Mouse (Mus musculus): ENCODE results near the gene Mycl. TPM values are rescaled to one million over a fixed set of nuclear protein-coding genes. Genes with fewer than 3 reads are reported as not detected.

Gene Mycl
- polyA plus RNA-seq (2016; fragmentation: Nextera tagmentation; extraction: Ambion mirVana): 130 and 140 TPM in 2 replicates

GRCm38 (mm10) chr4:122995404-122996220, at the start of gene Mycl:
TSS of gene Mycl (plus strand) at chr4:122995652.
- Histone ChIP-seq H3K9ac (replicated peaks) (peak within 1 kb of the TSS; percentile 96), H3K4me3 (peak within 1 kb of the TSS; percentile 83), H3K36me3 (peaks cover 8% of the 10 kb centered on the region; the same call in 1 of the 2 replicates), H3K4me1 (peaks cover 36% of the 10 kb centered on the region), H3K4me2 (replicated peaks) (peak within 1 kb of the TSS; percentile 86), H3K9me3 (no peaks in the 10 kb centered on the region), H3K27ac (replicated peaks) (peak within 1 kb of the TSS; percentile 96), H3K27me3 (no peaks in the 10 kb centered on the region)
- peak; percentile 59 for ATAC-seq (ENCODE audit: low FRiP score, low read depth)
- WGBS: under 1% methylated on average over 69 of the region's 69 CpGs

DNA sequence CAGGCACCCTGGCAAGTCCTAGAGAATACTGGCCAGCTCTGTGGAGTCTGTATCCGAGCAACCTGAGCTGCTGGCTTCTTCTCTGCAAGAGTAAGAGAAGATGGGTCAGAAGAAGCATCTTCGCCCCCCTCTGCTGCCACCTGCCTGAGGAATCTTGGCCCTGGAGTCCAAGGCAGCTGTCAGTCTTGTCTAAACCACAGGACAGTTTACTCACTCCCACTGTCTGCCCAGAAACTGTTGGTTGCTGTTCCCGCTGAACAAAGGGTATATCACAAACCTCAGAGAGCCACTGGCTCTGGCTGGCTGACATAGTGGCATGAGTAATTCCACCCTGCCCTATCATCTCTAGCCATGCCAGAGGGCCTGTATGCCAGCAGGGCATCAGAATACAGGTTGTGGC, 48.2 kb upstream of the Mycl start:
- ATAC-seq (ENCODE audit: low FRiP score, low read depth): no peak
- no peaks in the 10 kb centered on the region for H3K4me1 ChIP-seq
- H3K27ac ChIP-seq (replicated peaks): no peak overlapping the region
- no peaks in the 10 kb centered on the region for H3K27me3 ChIP-seq
- H3K4me2 ChIP-seq (replicated peaks): no peak overlapping the region
- H3K9ac ChIP-seq (replicated peaks): no peak overlapping the region
- H3K4me3 ChIP-seq: no peak overlapping the region
- peaks cover 58% of the 10 kb centered on the region for H3K36me3 ChIP-seq
- 94% methylated on average over 3 of the region's 3 CpGs for WGBS
- no peaks in the 10 kb centered on the region for H3K9me3 ChIP-seq

- H3K9ac ChIP-seq (replicated peaks): no peak overlapping the region
- no peak overlapping the region for H3K27ac ChIP-seq (replicated peaks)
- peaks cover 62% of the 10 kb centered on the region for H3K36me3 ChIP-seq
- 89% methylated on average over 8 of the region's 8 CpGs for WGBS
- H3K4me3 ChIP-seq: no peak overlapping the region
- H3K4me2 ChIP-seq (replicated peaks): no peak overlapping the region
- H3K9me3 ChIP-seq: no peaks in the 10 kb centered on the region
- H3K4me1 ChIP-seq: no peaks in the 10 kb centered on the region
- ATAC-seq (ENCODE audit: low FRiP score, low read depth): no peak
- no peaks in the 10 kb centered on the region for H3K27me3 ChIP-seq
These were observed 46.4 kb upstream of the Mycl start for GRCm38 (mm10) chr4:122949096-122949495.

DNA sequence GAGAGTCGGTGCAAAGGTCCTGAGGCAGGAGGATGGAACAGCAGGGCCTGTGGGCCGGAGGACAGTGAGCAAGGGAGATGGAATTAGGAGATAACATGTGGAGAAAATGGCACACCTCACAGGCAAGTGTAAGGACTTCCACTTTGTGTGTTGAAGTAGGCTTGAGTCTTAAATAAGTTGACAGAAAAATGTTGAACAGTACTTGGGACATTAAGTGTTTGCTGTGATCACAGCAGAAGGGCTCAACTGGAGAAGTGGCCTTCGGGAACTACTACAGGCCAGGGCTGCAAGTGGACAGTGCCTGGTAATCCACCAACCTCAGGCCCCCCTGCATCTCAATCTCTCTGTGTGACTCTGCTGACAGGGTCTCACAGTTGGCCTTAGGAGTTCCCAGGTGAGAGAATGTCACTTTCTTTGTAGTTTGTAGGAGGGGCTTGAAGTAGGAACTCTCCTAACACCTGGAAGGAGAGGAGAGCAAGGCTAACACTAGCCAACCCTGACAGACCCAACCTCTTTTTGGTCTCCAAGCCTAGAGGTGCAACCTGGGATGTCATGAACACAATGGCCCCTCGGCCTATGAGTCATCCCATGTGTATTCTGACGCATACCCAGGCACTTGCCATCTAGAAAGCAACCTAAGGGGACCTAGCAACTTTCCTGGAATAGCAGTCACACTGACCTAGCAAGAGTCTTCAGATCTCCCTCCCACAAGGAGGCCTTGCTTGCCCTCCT, 40.6 kb upstream of the Mycl start:
- H3K9me3 ChIP-seq: no peaks in the 10 kb centered on the region
- ATAC-seq (ENCODE audit: low FRiP score, low read depth): peak; percentile 53; the same call in 1 of the 2 replicates
- H3K36me3 ChIP-seq: peaks cover 41% of the 10 kb centered on the region
- H3K4me1 ChIP-seq: peaks cover 29% of the 10 kb centered on the region
- peak overlapping the region; percentile 28 for H3K4me3 ChIP-seq
- peak overlapping the region; percentile 75 for H3K27ac ChIP-seq (replicated peaks)
- no peak overlapping the region; the same call in 1 of the 2 replicates for H3K9ac ChIP-seq (replicated peaks)
- peaks cover under 1% of the 10 kb centered on the region; the same call in 1 of the 2 replicates for H3K27me3 ChIP-seq
- 66% methylated on average over 5 of the region's 5 CpGs for WGBS
- peak overlapping the region; percentile 49 for H3K4me2 ChIP-seq (replicated peaks)

- peak overlapping the region; percentile 49 for H3K4me2 ChIP-seq (replicated peaks)
These were observed 39.9 kb upstream of the Mycl start for GRCm38 (mm10) chr4:122955412-122956136.

DNA sequence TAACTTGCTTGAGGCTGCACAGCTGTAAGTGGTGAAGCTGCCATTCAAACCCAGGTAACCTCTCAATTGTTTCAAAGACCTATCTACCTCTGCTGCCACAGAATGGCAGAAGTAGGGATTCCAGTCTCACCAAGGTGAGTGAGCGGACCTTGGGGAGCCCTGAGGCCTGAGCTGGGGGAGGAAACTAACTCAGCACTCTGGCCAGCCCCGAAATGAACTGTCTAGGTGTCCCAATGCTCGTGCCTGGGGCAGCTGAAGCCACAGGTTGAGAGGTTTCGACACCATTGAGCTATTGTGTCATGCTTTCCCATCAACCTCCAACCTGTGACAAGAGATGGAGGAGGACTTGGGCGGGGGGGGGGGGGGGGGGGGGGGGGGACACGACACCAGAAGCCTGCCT, 39.2 kb upstream of the Mycl start:
- Histone ChIP-seq H3K27ac (replicated peaks) (peak overlapping the region; percentile 75), H3K4me2 (replicated peaks) (no peak overlapping the region), H3K4me3 (no peak overlapping the region), H3K27me3 (peaks cover 3% of the 10 kb centered on the region; the same call in 1 of the 2 replicates), H3K4me1 (peaks cover 36% of the 10 kb centered on the region), H3K9me3 (no peaks in the 10 kb centered on the region), H3K9ac (replicated peaks) (no peak overlapping the region), H3K36me3 (peaks cover 27% of the 10 kb centered on the region)
- 69% methylated on average over 4 of the region's 6 CpGs for WGBS
- ATAC-seq (ENCODE audit: low FRiP score, low read depth): no peak

More at GRCm38 (mm10) chr4:122955412-122956136, 39.9 kb upstream of the Mycl start:
- WGBS: 14% methylated on average over 17 of the region's 17 CpGs
- peak overlapping the region; percentile 75 for H3K27ac ChIP-seq (replicated peaks)
- H3K27me3 ChIP-seq: peaks cover 3% of the 10 kb centered on the region; the same call in 1 of the 2 replicates
- H3K9me3 ChIP-seq: no peaks in the 10 kb centered on the region
- peak overlapping the region; percentile 57 for H3K9ac ChIP-seq (replicated peaks)
- H3K4me3 ChIP-seq: peak overlapping the region; percentile 28
- peak; percentile 95 for ATAC-seq (ENCODE audit: low FRiP score, low read depth)
- peaks cover 34% of the 10 kb centered on the region for H3K36me3 ChIP-seq
- H3K4me1 ChIP-seq: peaks cover 32% of the 10 kb centered on the region

GRCm38 (mm10) chr4:122958491-122959031, 36.9 kb upstream of the Mycl start:
- peaks cover 53% of the 10 kb centered on the region for H3K4me1 ChIP-seq
- no peak overlapping the region for H3K27ac ChIP-seq (replicated peaks)
- no peak for ATAC-seq (ENCODE audit: low FRiP score, low read depth)
- 91% methylated on average over 6 of the region's 6 CpGs for WGBS
- H3K36me3 ChIP-seq: peaks cover 16% of the 10 kb centered on the region; the same call in 1 of the 2 replicates
- H3K27me3 ChIP-seq: peaks cover 10% of the 10 kb centered on the region
- 0 out of 2 replicates have a peak overlapping the region, but pooled peaks have one; percentile 98 for H3K4me2 ChIP-seq (replicated peaks)
- no peaks in the 10 kb centered on the region for H3K9me3 ChIP-seq
- no peak overlapping the region for H3K4me3 ChIP-seq
- H3K9ac ChIP-seq (replicated peaks): no peak overlapping the region

DNA sequence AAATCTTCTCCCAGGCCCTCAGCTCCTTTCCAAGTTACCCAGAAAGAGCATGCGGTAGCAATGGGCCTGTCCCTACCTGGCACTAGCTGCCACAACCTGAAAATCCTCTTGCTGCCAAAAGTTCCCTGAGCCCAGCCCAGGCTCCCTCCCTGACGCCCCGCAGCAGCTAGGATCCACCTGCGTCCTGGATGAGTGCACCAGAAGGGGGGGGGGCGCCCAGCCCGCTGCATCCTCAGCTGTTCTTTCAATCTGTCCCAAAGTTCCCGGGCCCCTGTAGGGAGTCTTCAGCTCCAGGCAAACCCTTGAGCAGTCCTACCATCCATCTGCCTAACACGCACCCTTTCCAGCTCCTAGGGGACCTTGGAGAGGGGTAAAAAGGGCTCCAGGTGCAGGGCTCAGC, 35.6 kb upstream of the Mycl start:
- Histone ChIP-seq H3K4me3 (peak overlapping the region; percentile 71), H3K36me3 (peaks cover 16% of the 10 kb centered on the region; the same call in 1 of the 2 replicates), H3K4me2 (replicated peaks) (peak overlapping the region; percentile 98), H3K9me3 (no peaks in the 10 kb centered on the region), H3K27me3 (peaks cover 10% of the 10 kb centered on the region), H3K27ac (replicated peaks) (no peak overlapping the region; the same call in 1 of the 2 replicates), H3K4me1 (peaks cover 48% of the 10 kb centered on the region), H3K9ac (replicated peaks) (peak overlapping the region; percentile 78)
- WGBS: 2% methylated on average over 8 of the region's 8 CpGs
- 0 out of 2 replicates have a peak, but pooled peaks have one; percentile 13 for ATAC-seq (ENCODE audit: low FRiP score, low read depth)

DNA sequence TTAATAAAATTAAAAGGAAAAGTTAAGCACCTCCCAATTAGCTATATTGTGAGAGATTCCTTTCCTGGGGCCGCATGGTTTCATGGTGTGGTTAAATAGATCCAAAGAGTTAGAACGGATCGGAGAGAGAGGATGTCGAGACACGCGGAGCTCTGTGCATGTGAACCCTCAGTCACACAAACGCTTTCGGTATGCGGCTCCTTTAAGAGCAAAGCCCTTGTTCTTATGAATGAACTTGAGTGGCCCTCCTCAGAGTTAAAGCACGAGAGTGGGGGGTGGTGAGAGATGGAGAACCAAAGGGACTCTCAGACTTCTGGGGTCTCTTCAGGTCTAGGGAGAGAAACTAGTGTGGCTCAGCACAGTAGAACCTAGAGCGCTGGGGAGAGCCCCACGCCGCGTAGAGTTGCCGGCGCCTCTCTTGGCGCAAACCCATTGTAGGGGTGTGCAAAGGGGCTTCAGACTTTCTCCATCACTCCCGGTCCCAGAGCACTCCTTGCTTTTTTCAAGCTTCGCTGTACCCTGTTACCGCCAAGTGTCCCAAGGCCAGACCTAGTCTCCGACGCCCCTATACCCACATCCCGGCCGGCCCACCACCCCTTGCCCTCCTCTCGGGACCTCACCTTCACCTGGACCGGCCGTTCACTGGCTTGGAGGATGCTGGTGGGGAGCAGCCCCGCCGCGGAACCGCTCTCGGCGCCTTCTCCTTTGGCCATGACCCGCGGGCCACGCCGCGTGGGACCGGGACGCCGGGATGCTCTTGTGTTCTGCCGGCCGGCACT, 34.9 kb upstream of the Mycl start:
- Histone ChIP-seq H3K4me1 (peaks cover 42% of the 10 kb centered on the region), H3K27me3 (peaks cover 10% of the 10 kb centered on the region), H3K36me3 (peaks cover 16% of the 10 kb centered on the region; the same call in 1 of the 2 replicates), H3K4me2 (replicated peaks) (peak overlapping the region; percentile 98), H3K9ac (replicated peaks) (peak overlapping the region; percentile 78), H3K4me3 (peak overlapping the region; percentile 71), H3K27ac (replicated peaks) (peak overlapping the region; percentile 63), H3K9me3 (no peaks in the 10 kb centered on the region)
- WGBS: 1% methylated on average over 43 of the region's 43 CpGs
- ATAC-seq (ENCODE audit: low FRiP score, low read depth): peak; percentile 48

GRCm38 (mm10) chr4:122961100-122961567, 34.3 kb upstream of the Mycl start, which contains the start of gene Mfsd2a:
TSS of gene Mfsd2a (minus strand) at chr4:122961188.
- peak within 1 kb of the TSS; percentile 63 for H3K27ac ChIP-seq (replicated peaks)
- under 1% methylated on average over 27 of the region's 27 CpGs for WGBS

More at GRCm38 (mm10) chr4:122961100-122961567, 34.3 kb upstream of the Mycl start, which contains the start of gene Mfsd2a:
- Histone ChIP-seq H3K9me3 (no peaks in the 10 kb centered on the region), H3K36me3 (peaks cover 16% of the 10 kb centered on the region; the same call in 1 of the 2 replicates), H3K27me3 (peaks cover 10% of the 10 kb centered on the region), H3K4me1 (peaks cover 36% of the 10 kb centered on the region), H3K4me3 (peak within 1 kb of the TSS; percentile 71), H3K4me2 (replicated peaks) (peak within 1 kb of the TSS; percentile 98), H3K9ac (replicated peaks) (peak within 1 kb of the TSS; percentile 78)
- peak; percentile 81 for ATAC-seq (ENCODE audit: low FRiP score, low read depth)
